ENCODE assay signal across 11 mouse cellular contexts in genomic region chr5:135868653-135869052, GRCm38 (mm10). TPM values are rescaled to one million over a fixed set of nuclear protein-coding genes. Genes with fewer than 3 reads are reported as not detected.
DNase-seq lines count a peak whose midpoint lies in the region; ATAC-seq and TF ChIP-seq lines count a peak whose summit lies in the region.
"Had no signal": no experiment of that assay in that cellular context is flagged by ENCODE, and none has a peak within 500 bp of the region (broad histone marks: within the 10 kb centered on the region; RNA-seq: fewer than 3 reads in every experiment).

No protein-coding gene starts in this region.

- no peak for TF ChIP-seq POLR2A in thymus, adult 2 months (IDR thresholded peaks at IDR 0.05; ENCODE audit: control insufficient read depth, extremely low read depth, insufficient read depth, low read length, poor library complexity)

- H3K4me3 ChIP-seq in kidney, embryonic 16.5 days (ENCODE audit: low read length): peak overlapping the region; percentile 55
- peak overlapping the region; percentile 53 for H3K4me3 ChIP-seq in embryonic facial prominence, embryonic 14.5 days (ENCODE audit: low read depth, low read length)
- H3K4me3 ChIP-seq in intestine, embryonic 14.5 days (ENCODE audit: low read depth, low read length): peak overlapping the region; percentile 44; the same call in 1 of the 2 replicates
- peak overlapping the region; percentile 45 for H3K4me3 ChIP-seq in neural tube, embryonic 13.5 days
- H3K4me3 ChIP-seq in thymus, adult 2 months (ENCODE audit: control insufficient read depth, insufficient read depth, low read length): no peak overlapping the region

- H3K27me3 ChIP-seq in kidney, embryonic 16.5 days (ENCODE audit: insufficient read depth, low read length): peaks cover 48% of the 10 kb centered on the region
- peaks cover 60% of the 10 kb centered on the region for H3K27me3 ChIP-seq in embryonic facial prominence, embryonic 14.5 days (replicated peaks; ENCODE audit: control insufficient read depth, insufficient read depth, low read length)
- peaks cover 78% of the 10 kb centered on the region for H3K27me3 ChIP-seq in intestine, embryonic 14.5 days (replicated peaks; ENCODE audit: control insufficient read depth, insufficient read depth, low read length)
- H3K27me3 ChIP-seq in neural tube, embryonic 13.5 days: peaks cover 70% of the 10 kb centered on the region
- H3K27me3 ChIP-seq in thymus, adult 2 months (ENCODE audit: control insufficient read depth, insufficient read depth, low read length): peaks cover 16% of the 10 kb centered on the region

- H3K9ac ChIP-seq in kidney, embryonic 16.5 days (replicated peaks; ENCODE audit: low read length): 0 out of 2 replicates have a peak overlapping the region, but pooled peaks have one; percentile 16
- 0 out of 2 replicates have a peak overlapping the region, but pooled peaks have one; percentile 0 for H3K9ac ChIP-seq in embryonic facial prominence, embryonic 14.5 days (ENCODE audit: low read depth, low read length)
- no peak overlapping the region for H3K9ac ChIP-seq in intestine, embryonic 14.5 days (ENCODE audit: low read length)
- H3K9ac ChIP-seq in neural tube, embryonic 13.5 days: peak overlapping the region; percentile 83
- H3K9ac ChIP-seq: liver, embryonic 14.5 days had no signal

- intact Hi-C loops in gastrocnemius, postnatal 14 days (cut with DNase I; ENCODE audit: low total_unique reads): loop anchor here (5.0 to 10.0 kb wide), 2 partner anchors 254 to 1004 kb away; no protein-coding TSS in a partner anchor

- no peak overlapping the region for H3K27ac ChIP-seq in kidney, embryonic 16.5 days (ENCODE audit: low read length)
- no peak overlapping the region for H3K27ac ChIP-seq in embryonic facial prominence, embryonic 14.5 days (replicated peaks; ENCODE audit: low read depth, low read length)
- H3K27ac ChIP-seq in intestine, embryonic 14.5 days (ENCODE audit: low read depth): no peak overlapping the region
- 0 out of 2 replicates have a peak overlapping the region, but pooled peaks have one; percentile 0 for H3K27ac ChIP-seq in neural tube, embryonic 13.5 days (replicated peaks)
- H3K27ac ChIP-seq in thymus, adult 2 months (ENCODE audit: control insufficient read depth, insufficient read depth, low read length): no peak overlapping the region
- H3K27ac ChIP-seq: liver, embryonic 14.5 days had no signal

- no peak for TF ChIP-seq CTCF in thymus, adult 2 months (IDR thresholded peaks at IDR 0.05; ENCODE audit: borderline replicate concordance, control insufficient read depth, extremely low read depth, insufficient read depth, low read length, poor library complexity)

- no peaks in the 10 kb centered on the region for H3K9me3 ChIP-seq in kidney, embryonic 16.5 days (ENCODE audit: low read length)
- H3K9me3 ChIP-seq in embryonic facial prominence, embryonic 14.5 days (ENCODE audit: control insufficient read depth, low read length): no peaks in the 10 kb centered on the region
- no peaks in the 10 kb centered on the region for H3K9me3 ChIP-seq in intestine, embryonic 14.5 days (ENCODE audit: control insufficient read depth, low read length)
- no peaks in the 10 kb centered on the region for H3K9me3 ChIP-seq in neural tube, embryonic 13.5 days

- 2% methylated on average over 27 of the region's 27 CpGs for WGBS in kidney, embryonic 16.5 days
- WGBS in embryonic facial prominence, embryonic 14.5 days: 3% methylated on average over 27 of the region's 27 CpGs
- 2% methylated on average over 27 of the region's 27 CpGs for WGBS in intestine, embryonic 14.5 days
- WGBS in neural tube, embryonic 13.5 days: 3% methylated on average over 27 of the region's 27 CpGs
- WGBS in thymus, adult 2 months: 20% methylated on average over 27 of the region's 27 CpGs

- DNase-seq in kidney, postnatal 36 days: no peak
- DNase-seq in embryonic facial prominence, embryonic 14.5 days (ENCODE audit: low spot score): no peak
- DNase-seq in intestine, embryonic 14.5 days (ENCODE audit: low spot score): no peak
- no peak for DNase-seq in thymus, adult 2 months
- no peak for DNase-seq in gastrocnemius, postnatal 14 days
- no peak for DNase-seq in left cerebral cortex, adult 8-10 months (ENCODE audit: low spot score in 2 of 2)
- DNase-seq: cerebellum, adult 11-12 months; gastrocnemius, postnatal 36 days had no signal

- 0 out of 2 replicates have a peak, but pooled peaks have one; percentile 37 for ATAC-seq in kidney, embryonic 16.5 days (ENCODE audit: low FRiP score, low TSS enrichment)
- ATAC-seq in embryonic facial prominence, embryonic 14.5 days (ENCODE audit: low read depth): no peak
- ATAC-seq in intestine, embryonic 14.5 days (replicated peaks; ENCODE audit: low FRiP score, low TSS enrichment, low read depth): 0 out of 2 replicates have a peak, but pooled peaks have one; percentile 43
- ATAC-seq in neural tube, embryonic 13.5 days (ENCODE audit: low read depth): peak; percentile 30

- H3K36me3 ChIP-seq in kidney, embryonic 16.5 days (ENCODE audit: insufficient read depth, low read length): no peaks in the 10 kb centered on the region
- no peaks in the 10 kb centered on the region for H3K36me3 ChIP-seq in embryonic facial prominence, embryonic 14.5 days (ENCODE audit: control insufficient read depth, insufficient read depth, low read length)
- no peaks in the 10 kb centered on the region for H3K36me3 ChIP-seq in intestine, embryonic 14.5 days (ENCODE audit: control insufficient read depth, insufficient read depth, low read length)
- peaks cover 30% of the 10 kb centered on the region for H3K36me3 ChIP-seq in neural tube, embryonic 13.5 days
- H3K36me3 ChIP-seq in thymus, adult 2 months (ENCODE audit: control insufficient read depth, insufficient read depth, low read length): no peaks in the 10 kb centered on the region

- peaks cover 16% of the 10 kb centered on the region for H3K4me1 ChIP-seq in kidney, embryonic 16.5 days (ENCODE audit: insufficient read depth, low read length)
- 0 out of 2 replicates have a peak, but pooled peaks cover 3% of the 10 kb centered on the region for H3K4me1 ChIP-seq in embryonic facial prominence, embryonic 14.5 days (ENCODE audit: control insufficient read depth, insufficient read depth, low read length)
- 0 out of 2 replicates have a peak, but pooled peaks cover 8% of the 10 kb centered on the region for H3K4me1 ChIP-seq in intestine, embryonic 14.5 days (replicated peaks; ENCODE audit: control insufficient read depth, insufficient read depth, low read length)
- H3K4me1 ChIP-seq in neural tube, embryonic 13.5 days (replicated peaks): peaks cover 25% of the 10 kb centered on the region
- H3K4me1 ChIP-seq in thymus, adult 2 months (replicated peaks; ENCODE audit: control insufficient read depth, insufficient read depth, low read length): no peaks in the 10 kb centered on the region; the same call in 1 of the 2 replicates

- H3K4me2 ChIP-seq in kidney, embryonic 16.5 days (replicated peaks; ENCODE audit: low read depth, low read length): peak overlapping the region; percentile 93
- peak overlapping the region; percentile 94 for H3K4me2 ChIP-seq in embryonic facial prominence, embryonic 14.5 days (ENCODE audit: low read depth, low read length)
- H3K4me2 ChIP-seq in intestine, embryonic 14.5 days (ENCODE audit: low read length): peak overlapping the region; percentile 88
- peak overlapping the region; percentile 75 for H3K4me2 ChIP-seq in neural tube, embryonic 13.5 days

RNA-seq across cellular contexts. Expression of gene Hspb1, which starts 19.1 kb away (rescaled TPM):
- 69.9 and 70.5 TPM in 2 replicates for polyA plus RNA-seq in kidney, embryonic 16.5 days (2015; fragmentation: Nextera tagmentation; extraction: Ambion mirVana)
- 365 and 522 TPM in 2 replicates for polyA plus RNA-seq in embryonic facial prominence, embryonic 14.5 days (2014; fragmentation: Nextera tagmentation; extraction: Ambion mirVana)
- polyA plus RNA-seq in intestine, embryonic 14.5 days (2014; fragmentation: Nextera tagmentation; extraction: Ambion mirVana): 79.9 and 81.7 TPM in 2 replicates
- polyA plus RNA-seq in neural tube, embryonic 13.5 days (2015; fragmentation: Nextera tagmentation; extraction: Ambion mirVana): 15.8 and 19.3 TPM in 2 replicates
- polyA plus RNA-seq in thymus, adult 2 months (2012; rRNA removed): 73.6 and 96.8 TPM in 2 replicates
- total RNA-seq in gastrocnemius, postnatal 14 days (2021): 100 to 1,000 TPM; 257 to 459 TPM
- total RNA-seq in left cerebral cortex, adult 8-10 months (2022): 10 to 100 TPM; 10.9 to 20.6 (median 14.7) TPM
